Mouse (Mus musculus): Measurements from ENCODE around the gene Clcnka.

Clcnka gene

DNA sequence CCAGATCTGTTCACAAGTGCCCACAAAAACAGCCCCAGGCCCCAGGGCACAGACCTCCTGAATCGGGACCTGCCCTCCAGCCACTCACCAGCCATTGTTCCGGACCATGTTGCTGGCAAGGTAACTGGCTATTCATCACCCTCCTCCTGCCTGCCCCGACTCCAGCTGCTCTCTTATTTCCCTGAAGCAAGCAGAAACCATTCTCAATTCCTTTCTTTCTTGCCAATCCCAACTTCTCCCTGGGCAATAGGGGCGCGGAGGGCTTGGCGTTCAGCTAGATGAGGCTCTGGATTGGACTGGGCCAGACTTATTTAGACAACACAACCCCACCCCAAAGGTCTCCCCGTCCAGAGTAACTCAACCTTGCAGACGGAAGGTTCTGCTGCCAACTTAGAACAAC, 18.9 kb downstream of the Clcnka start:
- no peak for DNase-seq

DNA sequence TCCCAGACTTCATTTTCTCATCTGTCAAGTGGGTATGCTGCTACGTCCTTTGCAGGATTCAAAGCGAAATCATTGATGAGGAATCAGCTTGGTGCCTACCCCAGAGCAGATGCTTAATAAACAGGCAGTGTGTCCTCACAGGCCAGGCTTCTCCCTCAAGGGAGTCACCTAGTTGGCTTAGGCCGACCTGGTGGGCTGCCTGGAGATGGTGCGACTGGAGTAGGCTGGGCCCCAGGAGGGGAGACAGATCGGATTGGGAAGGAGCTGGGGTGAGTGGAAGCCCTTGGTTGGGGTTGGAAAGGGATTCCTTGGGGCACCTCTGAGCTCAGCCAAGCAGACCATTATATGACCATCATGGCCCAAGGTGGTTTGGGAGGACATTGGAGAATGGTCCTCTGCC, 26.1 kb downstream of the Clcnka start:
- DNase-seq: no peak

- peak; percentile 63 to 77 for DNase-seq
Measured at GRCm38 (mm10) chr4:141367997-141368791, 30.3 kb downstream of the Clcnka start, which contains the start of gene Fam131c. TSS of gene Fam131c (plus strand) at chr4:141368220.

DNA sequence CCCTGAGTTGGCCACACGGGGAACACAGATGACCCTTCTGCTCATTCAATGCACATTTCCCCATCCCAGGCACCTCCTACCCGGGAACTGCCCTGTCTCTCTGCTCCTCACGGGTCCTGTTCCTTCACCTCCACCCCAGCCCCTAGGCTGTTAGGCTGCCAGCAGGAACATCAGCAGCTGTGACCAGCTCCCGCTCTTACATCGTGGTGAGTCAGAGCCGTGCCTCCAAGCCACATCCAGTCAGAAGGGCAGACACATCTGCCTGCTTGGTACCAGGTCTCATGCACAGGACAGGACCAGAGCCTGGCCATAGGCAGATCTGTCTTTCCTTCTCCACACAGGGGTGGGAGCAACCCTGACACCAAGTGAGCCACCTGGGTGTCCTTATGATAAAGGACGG, 32.6 kb downstream of the Clcnka start:
- DNase-seq: no peak

DNA sequence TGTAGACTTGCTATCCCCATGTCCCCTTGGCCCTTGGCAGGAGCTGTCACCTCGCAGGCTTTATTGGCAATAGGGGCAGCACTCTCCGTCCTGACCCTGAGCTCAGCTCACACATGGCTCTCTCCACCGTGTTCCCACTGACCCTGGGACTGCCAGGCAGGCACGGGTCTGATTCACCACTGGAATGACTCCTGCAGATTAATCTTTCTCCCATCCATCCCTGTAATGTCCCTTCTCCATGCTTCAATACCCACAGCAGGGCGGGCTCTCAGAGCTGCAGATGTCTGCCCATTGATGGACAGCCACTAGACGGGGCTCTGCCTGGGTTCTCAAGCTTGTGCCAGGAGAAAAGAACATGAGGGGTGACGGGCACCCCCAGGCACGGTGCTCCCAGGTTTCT, 33.4 kb downstream of the Clcnka start:
- peak; percentile 45 to 72 for DNase-seq

- peak; percentile 86 to 93 for DNase-seq
Measured at GRCm38 (mm10) chr4:141362937-141363548, 35.5 kb downstream of the Clcnka start.

- peak in 1 of 2 experiments; percentile 51 for DNase-seq
Measured at GRCm38 (mm10) chr4:141360846-141361245, 37.7 kb downstream of the Clcnka start.

GRCm38 (mm10) chr4:141359222-141359621, 39.3 kb downstream of the Clcnka start:
- DNase-seq: no peak

DNA sequence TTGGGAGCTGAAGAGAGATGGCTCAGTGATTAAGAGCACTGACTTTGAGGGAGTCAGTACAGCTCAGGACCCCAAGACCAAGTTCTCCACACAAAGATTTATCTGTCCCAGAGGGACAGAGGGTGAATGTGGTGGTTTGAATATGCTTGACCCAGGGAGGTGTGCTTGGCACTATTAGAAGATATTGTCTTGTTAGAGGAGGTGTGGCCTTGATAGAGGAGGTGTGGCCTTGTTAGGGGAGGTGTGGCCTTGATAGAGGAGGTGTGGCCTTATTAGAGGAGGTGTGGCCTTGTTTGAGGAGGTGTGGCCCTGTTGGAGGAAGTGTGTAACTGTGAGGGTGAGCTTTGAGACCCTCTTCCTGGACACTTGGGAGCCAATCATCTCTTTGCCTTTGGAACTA, 40.7 kb downstream of the Clcnka start:
- no peak for DNase-seq

DNA sequence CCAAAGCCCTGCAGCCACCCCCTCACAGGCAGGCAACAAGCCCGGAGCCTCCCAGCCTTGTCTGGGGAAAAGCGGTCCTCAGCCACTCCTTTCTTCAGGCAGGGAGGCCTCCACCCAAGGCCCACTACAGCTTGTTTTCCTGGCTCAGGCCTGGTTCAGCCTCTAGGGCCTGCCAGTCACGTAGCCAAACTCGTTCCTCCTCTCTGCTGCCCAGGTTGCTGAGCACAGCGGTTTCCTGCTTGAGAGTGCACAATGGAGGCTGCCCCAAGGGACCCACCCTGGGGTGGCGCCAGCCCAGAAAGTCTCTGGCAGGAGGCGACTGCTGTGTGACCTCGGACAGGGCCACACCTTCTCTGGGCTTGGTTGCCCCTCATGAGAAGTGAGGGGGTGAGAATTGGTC, 44.7 kb downstream of the Clcnka start:
- peak; percentile 59 to 80 for DNase-seq

- peak; percentile 65 to 89 for DNase-seq
Measured at GRCm38 (mm10) chr4:141352986-141353385, 45.5 kb downstream of the Clcnka start.

DNA sequence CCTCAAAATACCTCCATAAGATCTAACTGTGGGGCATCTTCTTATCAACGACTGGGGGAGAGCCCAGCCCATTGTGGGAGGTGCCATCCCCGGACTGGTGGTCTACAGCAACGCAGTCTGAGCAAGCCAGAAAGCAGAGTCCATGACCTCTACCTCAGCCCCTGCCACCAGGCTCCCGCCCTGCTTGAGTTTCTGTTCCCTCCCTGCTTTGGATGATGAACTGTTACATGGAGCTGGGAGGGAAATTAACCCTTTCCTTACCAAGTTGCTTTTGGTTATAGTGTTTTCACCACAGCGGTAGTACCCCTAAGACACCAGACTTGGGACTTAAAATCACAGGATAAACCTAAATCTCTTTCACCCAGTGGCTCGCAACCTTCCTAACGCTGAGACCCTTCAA, 46.6 kb downstream of the Clcnka start:
- DNase-seq: no peak

GRCm38 (mm10) chr4:141350015-141350414, 48.5 kb downstream of the Clcnka start:
- no peak for DNase-seq

DNA sequence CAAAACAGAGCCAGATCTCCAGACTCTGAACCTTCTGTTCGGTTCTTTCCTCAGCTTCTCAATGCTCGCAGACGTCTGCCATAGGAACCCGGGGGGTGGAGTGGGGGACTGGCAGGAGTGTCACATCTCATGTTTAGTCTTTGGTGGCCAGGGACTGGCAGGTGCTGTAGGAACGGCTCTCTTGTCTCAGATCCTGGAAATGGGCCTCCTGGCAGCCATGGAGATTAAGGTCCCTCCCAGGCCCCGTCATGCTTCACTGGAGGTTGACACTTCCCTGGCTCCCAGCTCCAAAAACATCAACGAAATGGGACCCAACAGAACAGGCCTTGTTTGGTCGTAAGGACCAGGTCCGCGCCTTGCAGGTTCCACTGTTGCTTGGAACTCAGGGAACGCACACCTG, 49.9 kb downstream of the Clcnka start:
- DNase-seq: peak in 1 of 2 experiments; percentile 40

DNA sequence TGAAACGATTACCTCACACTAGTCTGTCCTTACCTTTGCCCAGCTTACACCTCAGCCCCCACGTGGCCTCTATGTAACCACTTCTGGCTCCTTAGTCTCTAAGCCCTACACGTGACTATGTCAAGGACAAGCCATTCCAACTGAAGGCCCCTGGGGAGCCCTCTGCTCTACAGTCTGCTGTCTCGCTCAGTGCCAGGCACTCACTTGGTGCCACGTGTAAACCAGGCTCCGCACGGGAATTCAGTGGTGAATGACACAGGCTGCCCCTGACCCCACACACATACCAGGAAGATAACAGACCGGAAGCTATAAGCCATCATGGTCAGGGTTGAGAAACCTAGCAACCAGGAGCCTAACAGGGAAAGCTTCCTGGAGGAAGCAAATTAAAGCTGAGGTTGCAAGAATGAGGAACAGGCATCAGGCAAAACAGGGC, 51.1 kb downstream of the Clcnka start:
- DNase-seq: peak; percentile 45 to 84

DNA sequence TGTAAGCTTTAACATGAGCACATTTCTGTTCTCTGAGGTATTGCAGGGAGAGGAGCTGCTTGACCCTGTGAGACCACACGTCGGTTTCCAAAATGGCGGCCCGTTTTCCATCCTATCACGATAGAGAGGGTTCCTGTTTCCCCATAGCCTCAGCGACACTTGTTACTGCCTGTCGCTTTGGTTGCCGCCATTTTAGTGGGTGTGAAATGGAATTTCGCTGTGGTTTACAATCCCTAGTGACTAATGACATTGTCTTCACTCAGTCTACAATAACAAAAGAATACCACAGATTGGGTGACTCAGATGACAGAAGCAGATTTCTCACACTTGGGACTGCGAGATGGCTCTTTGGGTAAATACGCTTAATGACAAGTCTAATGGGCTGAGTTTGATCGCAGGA, 53.3 kb downstream of the Clcnka start:
- DNase-seq: no peak

DNA sequence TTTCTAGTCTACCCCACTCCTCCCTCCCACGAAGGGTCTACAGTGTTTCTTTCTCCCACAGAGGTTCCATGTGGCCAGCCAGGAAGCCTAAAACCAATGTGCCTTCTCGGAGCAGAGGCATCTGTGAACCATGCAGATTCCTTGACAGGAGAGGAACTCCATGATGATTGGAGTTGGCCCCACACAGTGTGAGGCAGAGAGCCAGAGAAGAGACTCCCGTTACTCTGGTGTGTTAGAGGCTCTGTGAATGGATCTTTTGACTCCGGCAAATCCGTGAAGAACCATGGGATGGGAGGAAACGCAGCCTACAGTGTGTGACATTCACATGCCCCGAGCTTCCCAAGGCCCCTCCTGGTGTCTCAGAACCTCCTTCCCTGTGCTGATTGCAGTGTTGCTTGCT, 55.0 kb downstream of the Clcnka start:
- DNase-seq: no peak

DNA sequence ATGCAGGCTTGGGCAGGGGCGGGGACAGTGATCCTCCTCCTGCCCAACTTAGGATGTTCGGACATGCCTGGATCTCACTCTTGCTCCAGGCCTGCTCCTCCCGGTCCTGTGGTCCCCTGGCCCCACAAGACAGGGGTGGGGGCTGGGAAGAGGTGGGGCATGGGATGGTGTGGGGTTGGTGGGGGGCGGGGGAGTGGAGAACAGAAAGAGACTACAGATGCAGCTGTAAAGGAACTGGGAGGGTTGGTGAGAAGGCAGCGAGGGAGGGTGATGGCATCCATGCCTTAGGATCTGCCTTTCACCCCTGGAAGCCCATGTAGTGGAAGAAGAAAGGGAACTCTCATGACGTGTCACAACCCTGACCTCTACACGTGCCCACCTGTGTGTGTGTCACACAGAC, 57.0 kb downstream of the Clcnka start:
- DNase-seq: no peak

- no peak for DNase-seq
Measured at GRCm38 (mm10) chr4:141338853-141339252, 59.7 kb downstream of the Clcnka start.

- no peak for DNase-seq
Measured at GRCm38 (mm10) chr4:141337986-141338385, 60.5 kb downstream of the Clcnka start.

DNA sequence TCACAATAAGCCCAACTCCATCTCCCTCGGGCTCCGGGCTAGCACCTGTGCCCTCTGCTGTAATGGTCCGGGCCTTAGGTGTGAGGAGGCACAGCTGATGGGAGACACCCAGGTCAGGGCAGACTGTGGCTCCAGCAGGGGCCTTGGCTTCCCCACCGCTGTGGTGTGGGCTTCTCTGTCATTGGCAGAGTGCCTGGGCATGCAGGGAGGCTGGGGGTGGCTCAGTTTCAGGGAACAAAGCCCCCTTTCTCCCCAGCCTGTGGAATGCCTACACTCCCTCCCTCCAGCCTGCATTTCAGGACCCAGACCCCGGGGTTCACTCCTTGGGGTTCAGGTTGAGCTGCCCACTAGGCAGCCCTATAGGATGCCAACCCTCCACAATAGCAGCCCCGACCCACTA, 62.3 kb downstream of the Clcnka start:
- DNase-seq: no peak

DNA sequence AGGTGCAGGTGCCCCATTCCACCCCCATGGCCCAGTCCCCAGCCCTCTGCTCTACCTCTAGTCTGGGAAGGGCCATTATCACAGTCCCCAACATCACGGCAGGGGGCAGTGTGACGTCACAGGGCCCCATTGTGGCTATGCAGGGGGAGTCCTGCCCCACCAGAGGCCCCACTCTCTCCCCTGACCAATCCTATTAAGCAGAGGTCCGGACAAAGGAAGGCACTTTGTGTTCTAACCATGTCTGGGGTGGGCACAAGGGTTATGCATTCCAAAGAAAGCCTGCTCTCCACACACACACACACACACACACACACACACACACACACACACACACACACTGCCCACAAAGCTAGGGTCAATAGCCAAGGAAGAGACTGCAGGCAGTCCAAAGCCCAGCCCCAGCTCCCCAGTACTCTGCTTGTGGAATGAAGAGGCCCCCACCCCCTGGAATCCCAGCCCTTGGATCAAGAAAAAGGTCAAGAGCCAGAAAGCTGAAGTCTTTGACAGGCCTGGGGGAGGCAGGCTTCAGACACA, 63.2 kb downstream of the Clcnka start:
- DNase-seq: peak in 1 of 2 experiments; percentile 65

DNA sequence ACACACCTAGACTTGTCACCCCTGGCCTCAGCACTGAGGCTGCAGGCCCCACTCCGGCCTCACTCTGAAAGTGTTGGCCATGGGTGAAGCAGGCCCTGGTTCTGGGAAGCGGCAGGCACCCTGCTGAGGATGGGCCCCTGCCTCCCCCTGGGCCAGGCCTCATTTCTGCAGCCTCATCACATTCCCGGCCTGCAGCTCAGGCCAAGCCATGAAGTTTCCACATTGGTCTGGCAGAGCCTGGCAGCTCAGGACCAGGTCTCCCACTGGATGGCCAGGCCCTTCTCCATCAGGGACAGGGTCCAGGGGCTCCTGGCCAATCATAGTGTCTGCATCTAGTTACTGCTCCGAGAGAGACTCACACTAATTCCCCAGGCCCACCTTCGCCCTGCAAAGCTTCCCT, 63.8 kb downstream of the Clcnka start:
- peak in 1 of 2 experiments; percentile 71 for DNase-seq

All from kidney, postnatal 25 days (tissue).